Mouse (Mus musculus): ENCODE measurements around the gene Stat5b. TPM values are rescaled to one million over a fixed set of nuclear protein-coding genes. Genes with fewer than 3 reads are reported as not detected.

The Stat5b gene
- total and polyA plus RNA-seq, 2 experiments from 2014 or later = 8.8 to 22.6 TPM

- TF ChIP-seq CTCF (IDR thresholded peaks at IDR 0.05; ENCODE audit: low read depth) = no peak
- peak overlapping the region; percentile 83 for H3K4me3 ChIP-seq (ENCODE audit: low read depth, low read length)
- H3K9ac ChIP-seq = peak overlapping the region; percentile 3; the same call in 1 of the 2 replicates
- H3K4me1 ChIP-seq (ENCODE audit: insufficient read depth) = peaks cover 11% of the 10 kb centered on the region; the same call in 1 of the 2 replicates
- no peaks in the 10 kb centered on the region; the same call in 1 of the 2 replicates for H3K27me3 ChIP-seq (ENCODE audit: insufficient read depth, low read length)
- peak overlapping the region; percentile 92 for H3K4me2 ChIP-seq (ENCODE audit: low read depth)
- no peaks in the 10 kb centered on the region for H3K9me3 ChIP-seq (ENCODE audit: low read length)
- ATAC-seq = no peak
- H3K36me3 ChIP-seq (ENCODE audit: insufficient read depth) = no peaks in the 10 kb centered on the region
- WGBS = 64% methylated on average over 6 of the region's 6 CpGs
- no peak for DNase-seq
- H3K27ac ChIP-seq (ENCODE audit: low read depth, low read length) = no peak overlapping the region
These were observed 1.6 kb downstream of the Stat5b start for GRCm38 (mm10) chr11:100848789-100849379.

GRCm38 (mm10) chr11:100848080-100848479 lies 2.4 kb downstream of the Stat5b start:
- no peak for TF ChIP-seq CTCF (IDR thresholded peaks at IDR 0.05; ENCODE audit: low read depth)
- no peak for ATAC-seq
- Histone ChIP-seq H3K4me1 (ENCODE audit: insufficient read depth) (peaks cover 11% of the 10 kb centered on the region; the same call in 1 of the 2 replicates), H3K27ac (ENCODE audit: low read depth, low read length) (no peak overlapping the region), H3K9ac (no peak overlapping the region), H3K36me3 (ENCODE audit: insufficient read depth) (no peaks in the 10 kb centered on the region), H3K4me2 (ENCODE audit: low read depth) (no peak overlapping the region), H3K9me3 (ENCODE audit: low read length) (no peaks in the 10 kb centered on the region), H3K27me3 (ENCODE audit: insufficient read depth, low read length) (no peaks in the 10 kb centered on the region; the same call in 1 of the 2 replicates), H3K4me3 (ENCODE audit: low read depth, low read length) (no peak overlapping the region)
- no peak for DNase-seq
- 82% methylated on average over 4 of the region's 4 CpGs for WGBS

DNA sequence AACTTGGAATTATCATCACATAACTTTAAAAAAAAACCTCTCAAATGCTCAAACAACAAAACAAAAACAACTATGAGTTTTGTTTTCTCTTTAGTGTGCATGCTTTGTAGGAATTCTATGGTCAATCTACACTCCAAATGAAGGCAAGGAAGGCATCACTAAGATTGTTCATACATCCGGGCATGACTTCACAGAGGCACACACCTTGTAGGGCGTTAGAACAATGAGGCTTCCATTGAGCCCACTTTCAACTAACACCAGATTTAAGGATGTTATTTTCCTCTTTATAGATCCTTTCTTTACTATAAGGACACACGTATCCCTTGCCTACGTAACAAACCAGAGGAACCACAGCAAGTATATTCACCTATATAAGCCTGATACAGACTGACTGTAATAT lies 3.0 kb downstream of the Stat5b start:
- Histone ChIP-seq H3K9me3 (ENCODE audit: low read length) (no peaks in the 10 kb centered on the region), H3K4me3 (ENCODE audit: low read depth, low read length) (no peak overlapping the region), H3K36me3 (ENCODE audit: insufficient read depth) (no peaks in the 10 kb centered on the region), H3K27ac (ENCODE audit: low read depth, low read length) (no peak overlapping the region), H3K27me3 (ENCODE audit: insufficient read depth, low read length) (no peaks in the 10 kb centered on the region; the same call in 1 of the 2 replicates), H3K9ac (no peak overlapping the region), H3K4me1 (ENCODE audit: insufficient read depth) (peaks cover 11% of the 10 kb centered on the region; the same call in 1 of the 2 replicates), H3K4me2 (ENCODE audit: low read depth) (no peak overlapping the region)
- no peak for ATAC-seq
- DNase-seq = no peak
- no peak for TF ChIP-seq CTCF (IDR thresholded peaks at IDR 0.05; ENCODE audit: low read depth)
- 88% methylated on average over 4 of the region's 4 CpGs for WGBS

- Histone ChIP-seq H3K27me3 (ENCODE audit: insufficient read depth, low read length) (no peaks in the 10 kb centered on the region; the same call in 1 of the 2 replicates), H3K4me3 (ENCODE audit: low read depth, low read length) (no peak overlapping the region), H3K9me3 (ENCODE audit: low read length) (no peaks in the 10 kb centered on the region), H3K36me3 (ENCODE audit: insufficient read depth) (no peaks in the 10 kb centered on the region), H3K4me2 (ENCODE audit: low read depth) (no peak overlapping the region), H3K4me1 (ENCODE audit: insufficient read depth) (peaks cover 11% of the 10 kb centered on the region; the same call in 1 of the 2 replicates), H3K27ac (ENCODE audit: low read depth, low read length) (no peak overlapping the region), H3K9ac (no peak overlapping the region)
- DNase-seq (no peak), ATAC-seq (no peak)
- no peak for TF ChIP-seq CTCF (IDR thresholded peaks at IDR 0.05; ENCODE audit: low read depth)
- 86% methylated on average over 6 of the region's 6 CpGs for WGBS
These were observed 4.7 kb downstream of the Stat5b start for GRCm38 (mm10) chr11:100845793-100846192.

DNA sequence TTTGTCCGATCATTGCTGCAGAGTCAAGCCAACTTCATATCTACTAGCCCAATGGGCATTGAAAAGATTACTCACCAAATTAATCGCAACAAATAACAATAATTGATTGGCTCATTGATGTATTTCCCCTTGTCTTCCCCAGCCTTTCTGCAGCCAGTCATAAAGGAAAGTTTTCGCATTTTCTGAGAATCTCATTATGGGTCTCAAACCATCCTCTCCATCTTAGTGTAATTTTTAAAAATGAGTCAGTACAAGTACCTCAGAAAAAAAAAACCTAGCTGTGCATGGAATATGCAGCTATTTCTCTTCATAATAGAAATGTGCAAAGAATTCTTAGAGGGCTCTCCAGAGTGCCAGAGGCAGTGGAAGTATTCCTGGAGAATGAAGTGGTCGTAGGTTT lies 6.4 kb downstream of the Stat5b start:
- H3K4me3 ChIP-seq (ENCODE audit: low read depth, low read length) = no peak overlapping the region
- H3K36me3 ChIP-seq (ENCODE audit: insufficient read depth) = no peaks in the 10 kb centered on the region
- H3K9ac ChIP-seq = no peak overlapping the region
- H3K9me3 ChIP-seq (ENCODE audit: low read length) = no peaks in the 10 kb centered on the region
- H3K27ac ChIP-seq (ENCODE audit: low read depth, low read length) = no peak overlapping the region
- H3K4me1 ChIP-seq (ENCODE audit: insufficient read depth) = peaks cover 5% of the 10 kb centered on the region; the same call in 1 of the 2 replicates
- no peaks in the 10 kb centered on the region; the same call in 1 of the 2 replicates for H3K27me3 ChIP-seq (ENCODE audit: insufficient read depth, low read length)
- DNase-seq = no peak
- no peak overlapping the region for H3K4me2 ChIP-seq (ENCODE audit: low read depth)
- TF ChIP-seq CTCF (IDR thresholded peaks at IDR 0.05; ENCODE audit: low read depth) = no peak
- no peak for ATAC-seq
- WGBS = 92% methylated on average over 4 of the region's 4 CpGs

- WGBS = 94% methylated on average over 8 of the region's 8 CpGs
- Histone ChIP-seq H3K4me3 (ENCODE audit: low read depth, low read length) (no peak overlapping the region), H3K9me3 (ENCODE audit: low read length) (no peaks in the 10 kb centered on the region), H3K27ac (ENCODE audit: low read depth, low read length) (no peak overlapping the region), H3K4me1 (ENCODE audit: insufficient read depth) (no peaks in the 10 kb centered on the region), H3K27me3 (ENCODE audit: insufficient read depth, low read length) (no peaks in the 10 kb centered on the region), H3K4me2 (ENCODE audit: low read depth) (no peak overlapping the region), H3K9ac (no peak overlapping the region), H3K36me3 (ENCODE audit: insufficient read depth) (no peaks in the 10 kb centered on the region)
- TF ChIP-seq CTCF (IDR thresholded peaks at IDR 0.05; ENCODE audit: low read depth) = no peak
- ATAC-seq = no peak
- no peak for DNase-seq
These were observed 7.4 kb downstream of the Stat5b start for GRCm38 (mm10) chr11:100843070-100843669.

- no peak for TF ChIP-seq CTCF (IDR thresholded peaks at IDR 0.05; ENCODE audit: low read depth)
- WGBS = 76% methylated on average over 7 of the region's 7 CpGs
- no peak overlapping the region for H3K9ac ChIP-seq
These were observed 8.5 kb downstream of the Stat5b start for GRCm38 (mm10) chr11:100842025-100842424.

More at GRCm38 (mm10) chr11:100842025-100842424, 8.5 kb downstream of the Stat5b start:
- Histone ChIP-seq H3K27ac (ENCODE audit: low read depth, low read length) (no peak overlapping the region), H3K9me3 (ENCODE audit: low read length) (no peaks in the 10 kb centered on the region), H3K4me1 (ENCODE audit: insufficient read depth) (no peaks in the 10 kb centered on the region), H3K4me2 (ENCODE audit: low read depth) (no peak overlapping the region), H3K4me3 (ENCODE audit: low read depth, low read length) (no peak overlapping the region), H3K36me3 (ENCODE audit: insufficient read depth) (no peaks in the 10 kb centered on the region), H3K27me3 (ENCODE audit: insufficient read depth, low read length) (no peaks in the 10 kb centered on the region)
- ATAC-seq (no peak), DNase-seq (no peak)
